Mouse (Mus musculus) limb, embryonic 11.5 days (tissue): ENCODE measurements around the gene Csk. TPM values are rescaled to one million over a fixed set of nuclear protein-coding genes. Genes with fewer than 3 reads are reported as not detected.
A peak's percentile ranks its signal among the peaks of the same experiment; 100 is the strongest.

Experiments used
- ATAC-seq: fragments of 200-750 bp; cut with Nextera tagmentation; 2 replicates; pipeline ENCODE4 v1.8.0; 2017; ENCODE audit warnings: low read depth; ENCODE audit not compliant: insufficient number of reproducible peaks, low FRiP score, low TSS enrichment
- DNase-seq: peaks from one replicate; pipeline ENCODE4 v3.0.0-alpha.2; 2015; ENCODE audit warnings: low spot score
- H3K27ac ChIP-seq: fragments of 300-500 bp; sonication (generic); replicated peaks from 2 replicates; pipeline ENCODE4 v1.5.1; 2014; ENCODE audit warnings: low read depth, mild to moderate bottlenecking, low read length
- H3K27me3 ChIP-seq: fragments of 300-500 bp; sonication (generic); 2 replicates; pipeline ENCODE4 v1.6.1; 2014; ENCODE audit warnings: mild to moderate bottlenecking, low read length, mixed read lengths; ENCODE audit not compliant: control insufficient read depth, insufficient read depth
- H3K36me3 ChIP-seq: fragments of 300-500 bp; sonication (generic); 2 replicates; pipeline ENCODE4 v1.6.1; 2014; ENCODE audit warnings: mild to moderate bottlenecking, low read length, moderate library complexity, mixed read lengths; ENCODE audit not compliant: control insufficient read depth, insufficient read depth
- H3K4me1 ChIP-seq: fragments of 300-500 bp; sonication (generic); 2 replicates; pipeline ENCODE4 v1.6.1; 2014; ENCODE audit warnings: low read length, mixed read lengths; ENCODE audit not compliant: control insufficient read depth, insufficient read depth
- H3K4me2 ChIP-seq: fragments of 300-500 bp; sonication (generic); 2 replicates; pipeline ENCODE4 v1.6.1; 2014; ENCODE audit warnings: low read depth, mild to moderate bottlenecking, moderate library complexity; ENCODE audit not compliant: severe bottlenecking
- H3K4me3 ChIP-seq: fragments of 300-500 bp; sonication (generic); 2 replicates; pipeline ENCODE4 v1.5.1; 2014; ENCODE audit warnings: low read depth, low read length
- H3K9ac ChIP-seq: fragments of 300-500 bp; sonication (generic); 2 replicates; pipeline ENCODE4 v1.6.1; 2014; ENCODE audit warnings: mild to moderate bottlenecking, low read length
- H3K9me3 ChIP-seq: fragments of 300-500 bp; sonication (generic); 2 replicates; pipeline ENCODE4 v1.6.1; 2016; ENCODE audit warnings: low read length; ENCODE audit not compliant: control insufficient read depth
- WGBS: fragments of 180-500 bp; shearing (Covaris S2); extraction: QIAGEN DNeasy Blood & Tissue Kit; methylation state at CpG from one replicate; pipeline ENCODE4 v1.1.7; 2014; 5-methylcytosine and 5-hydroxymethylcytosine counted together
- polyA plus RNA-seq: library from polyadenylated mRNA; unstranded; fragments of >200 nt; fragmentation: Nextera tagmentation; extraction: Ambion mirVana; gene quantifications from 2 replicates; pipeline ENCODE4 v1.2.1, GENCODE M21; 2014

Csk gene
- polyA plus RNA-seq, 1 experiment from 2014 or later, result 33.7 TPM

- Histone ChIP-seq H3K4me3 (peak within 1 kb of the TSS; percentile 69), H3K4me1 (no peaks in the 10 kb centered on the region), H3K27me3 (no peaks in the 10 kb centered on the region), H3K36me3 (peaks cover 4% of the 10 kb centered on the region; the same call in 1 of the 2 replicates), H3K9ac (peak within 1 kb of the TSS; percentile 66), H3K9me3 (no peaks in the 10 kb centered on the region), H3K4me2 (peak within 1 kb of the TSS; percentile 89), H3K27ac (no peak within 1 kb of the TSS)
- DNase-seq (peak; percentile 81), ATAC-seq (peak; percentile 64)
- WGBS, result under 1% methylated on average over 57 of the region's 58 CpGs
Measured at GRCm38 (mm10) chr9:57589224-57590126, 64.0 kb downstream of the Csk start, which contains the start of gene Ulk3. Ulk3 (plus strand) TSS chr9:57589452.

GRCm38 (mm10) chr9:57584991-57585390 lies 68.4 kb downstream of the Csk start:
- no peaks in the 10 kb centered on the region for H3K27me3 ChIP-seq
- no peak for ATAC-seq
- DNase-seq, result no peak
- H3K4me2 ChIP-seq, result no peak overlapping the region
- no peaks in the 10 kb centered on the region for H3K4me1 ChIP-seq
- H3K4me3 ChIP-seq, result no peak overlapping the region
- H3K9ac ChIP-seq, result no peak overlapping the region
- no peak overlapping the region for H3K27ac ChIP-seq
- no peaks in the 10 kb centered on the region for H3K9me3 ChIP-seq
- 88% methylated on average over 3 of the region's 3 CpGs for WGBS
- peaks cover 3% of the 10 kb centered on the region; the same call in 1 of the 2 replicates for H3K36me3 ChIP-seq

- 75% methylated on average over 6 of the region's 6 CpGs for WGBS
- Histone ChIP-seq H3K27ac (no peak overlapping the region), H3K4me3 (no peak overlapping the region), H3K4me2 (no peak overlapping the region), H3K9me3 (no peaks in the 10 kb centered on the region), H3K27me3 (no peaks in the 10 kb centered on the region), H3K9ac (no peak overlapping the region), H3K4me1 (no peaks in the 10 kb centered on the region), H3K36me3 (peaks cover 2% of the 10 kb centered on the region; the same call in 1 of the 2 replicates)
- ATAC-seq (no peak), DNase-seq (no peak)
Measured at GRCm38 (mm10) chr9:57577144-57577849, 76.1 kb downstream of the Csk start.

Other genes starting within 250 kb of the Csk start
- 26.5 and 32.2 TPM in 2 replicates for gene Ppcdc, start 213.5 kb downstream of the Csk start, polyA plus RNA-seq
- gene Scamp5, start 185.6 kb downstream of the Csk start, polyA plus RNA-seq, result 3.1 and 4.1 TPM in 2 replicates
- 0.35 and 0.44 TPM in 2 replicates for gene Rpp25, start 149.6 kb downstream of the Csk start, polyA plus RNA-seq
- gene Cox5a, start 132.4 kb downstream of the Csk start, polyA plus RNA-seq, result 622 and 641 TPM in 2 replicates
- gene Fam219b, start 116.1 kb downstream of the Csk start, polyA plus RNA-seq, result 16.8 and 17.8 TPM in 2 replicates
- 43.5 and 43.8 TPM in 2 replicates for gene Mpi, start 100.9 kb downstream of the Csk start, polyA plus RNA-seq
- 44.4 and 44.7 TPM in 2 replicates for gene Scamp2, start 92.7 kb downstream of the Csk start, polyA plus RNA-seq
- 9.7 and 9.8 TPM in 2 replicates for gene Ulk3, start 64.2 kb downstream of the Csk start, polyA plus RNA-seq
- not detected in 2 replicates for gene Cplx3, start 47.4 kb downstream of the Csk start, polyA plus RNA-seq
- not detected in 2 replicates for gene Lman1l, start 32.9 kb downstream of the Csk start, polyA plus RNA-seq
- gene Cyp1a2, start 30.1 kb upstream of the Csk start, polyA plus RNA-seq, result not detected in 2 replicates
- not detected in 2 replicates for gene Cyp1a1, start 34.3 kb upstream of the Csk start, polyA plus RNA-seq
- gene Edc3, start 54.9 kb upstream of the Csk start, polyA plus RNA-seq, result 29.2 and 31.7 TPM in 2 replicates
- 69.4 and 72.2 TPM in 2 replicates for gene Clk3, start 112.2 kb upstream of the Csk start, polyA plus RNA-seq
- gene Arid3b, start 183.2 kb upstream of the Csk start, polyA plus RNA-seq, result 35.8 and 38.9 TPM in 2 replicates